Mouse (Mus musculus) bone marrow, adult 2 months (tissue): ENCODE results near the gene Arhgap23. TPM values are rescaled to one million over a fixed set of nuclear protein-coding genes. Genes with fewer than 3 reads are reported as not detected.

Experiments
- H3K27ac ChIP-seq: fragments of 200-500 bp; 2 replicates; pipeline ENCODE4 v1.5.1; 2012; ENCODE audit warnings: low read depth, mild to moderate bottlenecking, control low read depth, inconsistent platforms, low read length; ENCODE audit not compliant: control insufficient read depth, poor library complexity, insufficient read depth
- H3K4me1 ChIP-seq: fragments of 200-500 bp; 2 replicates; pipeline ENCODE4 v1.6.1; 2011; ENCODE audit warnings: low read length; ENCODE audit not compliant: control insufficient read depth, insufficient read depth
- H3K4me3 ChIP-seq: fragments of 200-500 bp; replicated peaks from 2 replicates; pipeline ENCODE3; 2011; ENCODE audit warnings: mild to moderate bottlenecking, low read depth, low read length, control low read depth; ENCODE audit not compliant: control insufficient read depth
- CTCF ChIP-seq: fragments of 200-500 bp; IDR thresholded peaks from 2 replicates; pipeline ENCODE4 v1.5.1; 2011; ENCODE audit warnings: low read length, control low read depth; ENCODE audit not compliant: control insufficient read depth, insufficient read depth
- POLR2A ChIP-seq: fragments of 200-500 bp; IDR thresholded peaks from 2 replicates; pipeline ENCODE4 v1.6.1; 2011; ENCODE audit warnings: low read depth, mild to moderate bottlenecking, control low read depth, low read length, borderline replicate concordance; ENCODE audit not compliant: control insufficient read depth
- WGBS: fragments of 180-500 bp; shearing (Covaris S2); methylation state at CpG from one replicate; pipeline ENCODE4 v1.1.7; 2018; 5-methylcytosine and 5-hydroxymethylcytosine counted together
- polyA plus RNA-seq: library from polyadenylated mRNA; stranded (reverse); fragments of >200 nt; gene quantifications from 2 replicates; pipeline ENCODE4 v1.2.4, GENCODE M21; 2011; ENCODE audit warnings: low replicate concordance; ENCODE audit not compliant: missing spikeins, insufficient read depth, insufficient read length

Arhgap23 gene
- polyA plus RNA-seq, 1 experiment: 39.9 TPM

DNA sequence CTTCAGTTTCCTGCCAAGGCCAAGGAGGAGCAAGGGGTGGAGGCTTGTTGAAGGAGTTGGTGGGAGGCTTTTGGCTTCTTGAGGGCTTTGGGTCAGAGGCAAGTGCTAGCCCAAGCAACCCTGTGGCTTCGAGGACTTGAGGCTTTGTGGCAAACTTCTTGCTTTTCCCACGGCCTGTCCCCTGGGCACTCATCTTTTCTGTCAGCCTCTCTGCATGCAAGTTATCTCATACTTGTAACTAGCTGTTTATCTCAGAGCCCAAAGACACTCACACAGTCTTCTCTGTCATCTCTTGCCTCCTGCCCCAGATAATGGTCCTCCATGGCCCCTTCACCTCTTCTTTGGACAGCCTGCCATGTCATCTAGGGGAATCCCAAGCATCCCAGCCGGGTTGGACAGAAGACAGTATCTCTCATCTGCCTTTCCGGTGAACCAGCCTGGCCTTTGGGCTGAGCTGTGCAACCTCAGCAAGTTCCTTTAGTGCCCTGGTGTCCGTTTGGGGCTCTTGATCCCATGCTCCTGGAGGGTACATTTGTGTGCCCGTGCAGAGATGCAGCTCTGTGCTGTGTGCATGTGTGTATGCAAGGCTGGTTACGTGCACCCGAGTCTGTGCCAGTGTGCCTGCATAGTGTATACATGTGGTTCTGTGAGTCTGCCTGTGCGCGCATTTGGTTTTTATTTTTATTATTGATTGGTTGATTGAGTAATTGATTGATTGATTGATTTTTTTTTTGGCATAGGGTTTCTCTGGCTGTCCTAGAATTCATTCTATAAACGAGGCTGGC lies 27.8 kb downstream of the Arhgap23 start:
- TF ChIP-seq CTCF: no peak
- TF ChIP-seq POLR2A: no peak
- Histone ChIP-seq H3K27ac (peak overlapping the region; percentile 88), H3K4me1 (peaks cover 11% of the 10 kb centered on the region), H3K4me3 (peak overlapping the region; percentile 60)
- 69% methylated on average over 11 of the region's 11 CpGs for WGBS

DNA sequence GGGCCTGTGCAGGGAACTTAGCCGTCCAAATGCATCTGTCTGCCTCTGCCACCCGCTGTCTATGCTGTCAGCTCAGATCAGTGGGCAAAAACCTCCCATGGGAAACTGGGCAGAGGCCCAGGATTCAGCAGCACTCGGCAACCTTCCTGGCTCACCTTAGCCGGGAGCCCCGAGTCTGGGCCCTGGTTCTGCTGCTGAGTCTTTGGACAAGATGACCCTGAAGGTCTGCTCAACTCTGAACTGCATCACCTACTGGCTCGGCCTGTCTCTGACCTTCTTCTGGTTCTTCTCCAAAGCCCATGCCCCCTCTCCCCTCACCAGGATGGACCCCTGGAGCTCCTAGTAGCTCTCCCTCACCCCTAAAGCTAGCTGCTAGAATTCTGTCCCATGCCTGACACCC lies 30.3 kb downstream of the Arhgap23 start:
- H3K4me1 ChIP-seq: peaks cover 19% of the 10 kb centered on the region
- 73% methylated on average over 6 of the region's 6 CpGs for WGBS

DNA sequence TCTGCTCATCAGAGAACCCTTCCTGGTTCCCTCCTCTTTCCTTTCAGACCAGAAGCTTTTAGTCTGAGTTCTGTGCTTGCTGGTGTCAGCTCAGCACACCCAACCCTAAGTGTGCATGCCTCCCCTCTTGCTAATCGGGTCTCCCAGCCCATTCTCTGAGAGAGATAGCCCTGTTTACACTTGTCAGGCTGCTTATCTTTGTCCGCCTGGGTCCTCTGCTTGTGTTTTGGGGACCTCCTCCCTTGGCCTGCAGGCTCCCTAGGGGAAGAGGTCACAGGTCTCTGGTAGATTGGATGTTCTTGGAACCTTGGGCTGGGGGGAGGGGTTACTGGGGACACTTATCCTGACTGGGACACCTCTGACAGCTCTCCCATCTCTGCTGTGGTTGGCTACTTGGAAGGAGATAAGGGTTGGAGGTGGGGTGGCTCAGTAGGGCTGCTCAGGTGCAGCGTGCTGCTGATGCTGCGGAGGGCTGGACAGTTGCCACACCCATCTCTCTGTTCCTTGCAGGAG lies 30.7 kb downstream of the Arhgap23 start:
- Histone ChIP-seq H3K4me1 (peaks cover 19% of the 10 kb centered on the region), H3K4me3 (peak overlapping the region; percentile 4), H3K27ac (peak overlapping the region; percentile 92)
- no peak for TF ChIP-seq CTCF
- TF ChIP-seq POLR2A: peak; percentile 23; the same call in 1 of the 2 replicates
- 56% methylated on average over 4 of the region's 4 CpGs for WGBS

More for the DNA sequence above, 30.3 kb downstream of the Arhgap23 start:
- Histone ChIP-seq H3K4me3 (no peak overlapping the region), H3K27ac (peak overlapping the region; percentile 92)
- TF ChIP-seq POLR2A: no peak
- no peak for TF ChIP-seq CTCF

DNA sequence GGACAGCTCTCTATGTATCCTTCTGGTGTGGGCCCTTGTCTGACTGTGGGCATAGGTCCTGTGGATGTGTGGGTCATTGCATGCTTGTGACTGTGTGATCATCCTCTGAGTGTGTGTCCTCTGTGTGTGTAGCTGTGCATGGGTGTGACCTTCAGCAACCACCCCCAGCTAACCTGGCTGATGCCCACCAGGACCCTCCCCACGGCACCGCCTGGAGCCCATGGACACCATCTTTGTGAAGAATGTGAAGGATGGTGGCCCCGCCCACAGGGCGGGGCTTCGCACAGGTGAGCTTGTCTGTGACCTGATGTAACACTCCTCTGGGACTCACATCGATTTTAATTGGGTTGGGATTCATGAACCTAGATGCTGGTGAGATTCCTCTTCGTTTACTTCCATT lies 32.6 kb downstream of the Arhgap23 start:
- WGBS: 82% methylated on average over 7 of the region's 7 CpGs
- TF ChIP-seq POLR2A (no peak), CTCF (no peak)
- no peak overlapping the region for H3K27ac ChIP-seq
- H3K4me1 ChIP-seq: peaks cover 19% of the 10 kb centered on the region
- no peak overlapping the region for H3K4me3 ChIP-seq

DNA sequence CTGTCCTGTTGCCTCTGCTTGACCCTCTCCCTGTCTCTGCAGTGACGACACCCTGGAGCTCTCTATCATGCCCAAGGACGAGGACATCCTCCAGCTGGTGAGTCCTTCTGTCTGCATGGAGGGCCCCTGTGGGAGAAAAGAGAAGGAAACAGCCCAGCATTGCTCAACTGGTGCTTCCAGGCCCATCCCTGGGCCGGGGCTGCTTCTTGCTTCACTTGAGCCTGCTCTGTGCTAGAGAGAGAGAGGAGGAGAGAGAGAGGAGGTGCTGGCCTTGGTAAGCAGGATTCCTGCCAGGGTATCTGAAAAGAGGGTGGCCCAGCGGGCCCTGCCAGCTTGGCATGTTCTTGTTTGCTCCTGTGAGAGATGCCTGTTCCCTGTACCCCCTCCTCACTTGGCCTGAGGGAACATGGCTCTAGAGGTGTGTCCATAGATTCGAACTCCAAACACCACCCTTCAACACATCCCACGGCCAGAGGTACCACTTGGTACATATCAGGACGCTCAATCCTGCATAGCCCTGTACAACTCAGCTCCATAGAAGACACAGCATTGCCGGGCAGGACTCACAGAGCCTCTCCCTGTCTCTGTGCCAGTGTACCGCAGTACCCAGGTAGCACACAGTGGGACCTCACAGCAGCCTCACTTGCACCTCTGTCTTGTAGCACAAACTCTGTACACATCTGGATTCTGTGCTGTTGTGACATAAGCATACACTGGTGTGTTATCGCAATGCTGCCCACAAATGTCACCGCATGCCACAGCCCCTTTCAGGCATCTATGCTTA lies 33.5 kb downstream of the Arhgap23 start:
- WGBS: 64% methylated on average over 11 of the region's 11 CpGs
- TF ChIP-seq CTCF (no peak), POLR2A (no peak)
- H3K27ac ChIP-seq: peak overlapping the region; percentile 35
- H3K4me3 ChIP-seq: no peak overlapping the region
- H3K4me1 ChIP-seq: peaks cover 19% of the 10 kb centered on the region

DNA sequence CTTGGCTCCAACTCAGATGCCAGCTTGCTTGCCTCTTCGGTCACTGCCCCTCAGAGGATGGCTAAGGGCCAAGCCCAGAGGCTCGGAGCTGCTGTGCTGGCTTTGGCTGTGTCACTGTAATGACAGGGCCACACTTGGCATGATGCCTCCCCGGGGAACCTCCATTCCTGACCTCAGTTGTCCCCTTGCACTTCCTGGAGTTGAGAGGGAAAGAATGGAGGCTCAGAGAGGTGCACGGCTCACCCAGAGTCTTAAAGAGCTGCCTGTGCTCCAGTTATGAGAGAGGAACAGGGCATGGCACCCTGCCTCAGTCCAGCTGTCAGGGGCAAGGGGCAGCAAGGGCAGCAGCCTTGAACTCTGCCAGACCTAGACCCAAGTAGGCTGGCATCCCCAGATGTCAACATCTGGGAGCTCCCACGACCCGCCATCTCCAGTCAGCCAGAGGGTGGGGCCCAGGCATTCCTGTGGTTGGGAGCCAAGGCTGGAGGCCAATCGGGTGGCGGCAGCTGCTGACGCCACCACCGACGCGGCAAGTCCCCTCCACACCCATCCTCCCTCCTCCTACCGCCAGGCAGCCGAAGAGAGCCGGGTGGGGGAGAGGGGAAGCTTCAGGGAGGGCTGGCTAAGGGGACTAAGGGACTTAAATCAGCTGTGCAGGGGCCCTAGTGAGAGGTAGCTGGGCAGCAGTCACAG lies 34.4 kb downstream of the Arhgap23 start:
- 18% methylated on average over 15 of the region's 15 CpGs for WGBS
- H3K4me3 ChIP-seq: peak overlapping the region; percentile 38
- H3K27ac ChIP-seq: peak overlapping the region; percentile 64
- peaks cover 19% of the 10 kb centered on the region for H3K4me1 ChIP-seq
- TF ChIP-seq CTCF (no peak), POLR2A (no peak)

DNA sequence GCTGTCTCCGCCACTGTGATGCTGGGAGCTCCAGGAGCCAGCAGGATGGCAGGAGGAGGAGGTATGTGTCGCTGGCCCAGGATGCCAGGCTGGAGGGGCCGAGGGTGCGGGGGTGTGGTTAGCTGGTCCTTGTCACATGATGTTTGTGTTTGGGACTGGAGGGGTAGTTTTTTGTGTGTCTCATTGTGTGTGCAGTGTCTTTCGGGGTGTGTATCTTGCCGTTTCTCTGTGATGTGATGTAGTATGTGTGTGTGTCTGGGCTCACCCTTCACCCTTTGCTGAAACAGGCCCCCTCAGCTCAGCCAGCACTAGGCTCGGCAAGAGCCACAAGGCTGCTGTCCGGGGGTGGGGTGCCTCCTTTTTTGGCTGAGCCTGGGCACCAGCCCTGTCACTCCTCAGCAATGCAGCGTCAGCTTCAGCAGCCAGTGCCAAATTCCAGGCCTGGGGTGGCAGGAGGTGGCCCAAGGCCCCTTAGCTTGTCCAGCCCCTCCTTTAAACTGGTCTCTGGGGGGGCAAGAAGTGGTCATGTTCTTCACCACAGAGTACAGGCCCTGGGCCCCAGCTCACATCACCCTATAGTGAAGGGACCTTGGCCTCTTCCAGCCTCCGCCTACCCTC lies 35.1 kb downstream of the Arhgap23 start:
- Histone ChIP-seq H3K27ac (peak overlapping the region; percentile 45), H3K4me1 (peaks cover 19% of the 10 kb centered on the region), H3K4me3 (peak overlapping the region; percentile 38)
- TF ChIP-seq POLR2A (no peak), CTCF (no peak)
- WGBS: 77% methylated on average over 10 of the region's 10 CpGs

DNA sequence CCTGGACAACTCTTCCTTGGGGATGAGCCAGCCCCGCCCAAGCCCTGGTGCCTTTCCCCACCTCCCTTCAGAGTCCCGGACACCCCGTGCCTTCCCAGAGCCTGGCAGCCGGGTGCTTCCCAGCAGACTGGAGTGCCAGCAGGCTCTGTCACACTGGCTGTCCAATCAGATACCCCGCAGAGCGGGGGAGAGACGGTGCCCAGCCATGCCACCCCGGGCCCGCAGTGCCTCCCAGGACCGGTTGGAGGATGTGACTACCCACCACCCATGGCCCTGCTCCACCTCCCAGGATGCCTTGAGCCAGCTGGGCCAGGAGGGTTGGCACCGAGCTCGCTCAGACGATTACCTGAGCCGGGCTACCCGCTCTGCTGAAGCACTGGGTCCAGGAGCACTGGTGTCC lies 36.3 kb downstream of the Arhgap23 start:
- 93% methylated on average over 15 of the region's 15 CpGs for WGBS
- Histone ChIP-seq H3K4me1 (peaks cover 17% of the 10 kb centered on the region), H3K4me3 (no peak overlapping the region), H3K27ac (no peak overlapping the region)
- TF ChIP-seq CTCF (no peak), POLR2A (no peak; the same call in 1 of the 2 replicates)
